Mouse (Mus musculus): ENCODE measurements around the gene Samsn1. TPM values are rescaled to one million over a fixed set of nuclear protein-coding genes. Genes with fewer than 3 reads are reported as not detected.

Gene Samsn1
- total and polyA plus RNA-seq, 2 experiments from 2014 or later, result 1.1 to 1.6 TPM

DNA sequence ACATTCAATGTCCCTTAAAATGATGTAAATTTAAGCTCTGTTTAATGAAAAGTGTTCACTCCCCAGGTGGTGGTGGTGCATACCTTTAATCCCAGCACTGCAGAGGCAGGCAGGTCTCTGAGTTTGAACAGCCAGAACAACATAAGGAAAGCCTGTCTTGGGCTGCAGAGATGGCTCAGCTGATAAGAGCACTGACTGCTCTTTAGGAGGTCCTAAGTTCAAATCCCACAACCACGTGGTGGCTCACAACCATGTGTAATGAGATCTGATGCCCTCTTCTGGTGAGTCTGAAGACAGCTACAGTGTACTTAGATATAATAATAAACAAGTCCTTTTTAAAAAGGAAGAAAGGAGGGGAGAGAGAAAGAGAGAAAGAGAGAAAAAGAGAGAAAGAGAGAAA, 2.9 kb downstream of the Samsn1 start:
- 47% methylated on average over 1 of the region's 1 CpGs for WGBS
- DNase-seq (ENCODE audit: low spot score), result no peak
- no peaks in the 10 kb centered on the region for H3K27me3 ChIP-seq (ENCODE audit: insufficient read depth, low read length)

DNA sequence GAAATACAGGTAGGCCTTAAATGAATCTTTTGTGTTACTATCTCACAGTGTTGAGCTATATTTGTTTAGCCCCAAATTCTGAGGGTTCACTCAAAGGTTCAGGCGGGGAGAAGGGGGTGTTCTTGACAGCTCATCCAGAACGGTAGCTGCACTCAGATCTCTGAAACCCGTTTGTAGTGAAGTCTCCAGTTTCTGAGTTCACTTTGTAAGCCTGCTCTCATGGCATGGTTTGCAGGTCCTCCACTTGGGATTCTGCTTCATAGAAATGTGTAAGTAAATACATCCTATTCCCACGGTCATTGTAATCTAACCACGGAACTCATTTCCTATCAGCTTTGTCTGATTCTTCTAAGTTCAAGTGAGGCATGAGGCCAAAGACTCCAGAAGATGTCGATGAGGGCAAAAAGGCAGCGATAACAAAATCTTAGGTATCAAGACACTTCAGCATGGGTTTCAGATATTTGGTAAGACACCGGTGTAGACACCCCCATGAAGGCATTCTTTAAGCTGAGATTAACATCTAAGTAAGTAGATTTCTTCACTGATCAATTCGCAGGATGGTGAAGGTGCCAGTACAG, 18.2 kb downstream of the Samsn1 start:
- H3K9ac ChIP-seq (replicated peaks; ENCODE audit: low read length), result no peak overlapping the region
- H3K27ac ChIP-seq, result no peak overlapping the region
- ATAC-seq, result no peak
- no peak overlapping the region for H3K4me3 ChIP-seq (ENCODE audit: low read length)
- DNase-seq (ENCODE audit: low spot score), result no peak
- 88% methylated on average over 9 of the region's 9 CpGs for WGBS
- no peaks in the 10 kb centered on the region for H3K27me3 ChIP-seq (ENCODE audit: insufficient read depth, low read length)
- no peak for TF ChIP-seq CTCF (IDR thresholded peaks at IDR 0.05; ENCODE audit: low read depth)
- H3K4me2 ChIP-seq (ENCODE audit: low read depth, low read length), result no peak overlapping the region
- H3K9me3 ChIP-seq (ENCODE audit: low read length), result no peaks in the 10 kb centered on the region
- H3K4me1 ChIP-seq (ENCODE audit: insufficient read depth, low read length), result no peaks in the 10 kb centered on the region
- no peaks in the 10 kb centered on the region for H3K36me3 ChIP-seq (ENCODE audit: insufficient read depth, low read length)

More for the DNA sequence above, 2.9 kb downstream of the Samsn1 start:
- Histone ChIP-seq H3K4me2 (ENCODE audit: low read depth, low read length) (no peak overlapping the region), H3K27ac (no peak overlapping the region), H3K4me1 (ENCODE audit: insufficient read depth, low read length) (no peaks in the 10 kb centered on the region), H3K4me3 (ENCODE audit: low read length) (no peak overlapping the region), H3K9ac (replicated peaks; ENCODE audit: low read length) (no peak overlapping the region), H3K9me3 (ENCODE audit: low read length) (no peaks in the 10 kb centered on the region), H3K36me3 (ENCODE audit: insufficient read depth, low read length) (no peaks in the 10 kb centered on the region)
- ATAC-seq, result no peak
- no peak for TF ChIP-seq CTCF (IDR thresholded peaks at IDR 0.05; ENCODE audit: low read depth)

DNA sequence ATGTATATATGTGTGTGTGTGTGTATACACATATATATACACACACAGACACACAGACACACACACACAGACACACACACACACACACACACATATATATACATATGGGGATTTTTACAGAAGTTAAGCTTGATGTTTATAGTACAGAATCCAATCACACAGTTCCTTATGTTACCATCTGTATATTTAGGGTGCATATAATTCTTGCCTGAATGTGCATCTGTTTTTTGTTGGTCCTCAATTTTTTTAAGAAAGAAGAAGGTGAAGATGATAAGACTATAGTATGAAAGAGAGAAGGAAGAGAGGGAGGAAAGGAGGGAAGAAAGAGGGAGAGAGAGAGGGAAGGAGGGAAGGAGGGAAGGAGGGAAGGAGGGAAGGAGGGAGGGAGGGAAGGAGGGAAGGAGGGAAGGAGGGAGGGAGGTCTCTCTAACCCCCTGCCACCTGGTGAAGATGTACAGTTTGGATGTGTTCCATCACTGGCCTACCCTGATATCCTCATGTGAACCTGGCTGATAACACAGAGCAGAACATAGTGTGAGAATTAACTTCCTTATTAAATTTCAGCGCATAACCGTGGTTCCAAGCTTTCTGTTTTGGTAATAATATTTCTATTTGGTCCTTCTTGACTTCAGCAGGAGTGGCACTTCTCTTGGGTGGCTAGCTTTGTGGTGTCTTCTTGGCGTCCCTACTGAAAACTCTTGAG, 19.1 kb downstream of the Samsn1 start:
- ATAC-seq (no peak), DNase-seq (ENCODE audit: low spot score) (no peak)
- Histone ChIP-seq H3K27ac (no peak overlapping the region), H3K27me3 (ENCODE audit: insufficient read depth, low read length) (no peaks in the 10 kb centered on the region), H3K4me1 (ENCODE audit: insufficient read depth, low read length) (no peaks in the 10 kb centered on the region), H3K9ac (replicated peaks; ENCODE audit: low read length) (no peak overlapping the region), H3K4me3 (ENCODE audit: low read length) (no peak overlapping the region), H3K9me3 (ENCODE audit: low read length) (no peaks in the 10 kb centered on the region), H3K4me2 (ENCODE audit: low read depth, low read length) (no peak overlapping the region), H3K36me3 (ENCODE audit: insufficient read depth, low read length) (no peaks in the 10 kb centered on the region)
- 95% methylated on average over 3 of the region's 3 CpGs for WGBS
- no peak for TF ChIP-seq CTCF (IDR thresholded peaks at IDR 0.05; ENCODE audit: low read depth)

DNA sequence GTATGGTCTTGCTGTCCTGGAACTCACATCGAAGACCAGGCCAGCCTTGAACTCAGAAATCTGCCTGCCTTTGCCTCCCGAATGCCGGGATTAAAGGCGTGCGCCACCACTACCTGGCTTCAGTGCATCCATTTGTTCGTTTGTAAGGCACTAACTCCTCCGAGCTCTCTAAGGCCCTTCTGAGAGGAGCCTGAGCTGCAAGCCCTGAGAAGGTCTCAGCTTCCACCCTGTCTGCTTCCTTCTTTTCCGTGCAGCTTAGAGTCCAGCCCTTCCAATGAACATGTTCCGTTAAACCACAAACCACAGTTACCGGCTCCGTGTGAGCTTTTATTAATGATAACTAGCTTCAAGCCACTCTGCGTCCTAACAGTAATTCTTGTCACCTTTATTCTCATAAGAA, 19.8 kb downstream of the Samsn1 start:
- 85% methylated on average over 12 of the region's 12 CpGs for WGBS
- H3K9ac ChIP-seq (replicated peaks; ENCODE audit: low read length), result no peak overlapping the region
- no peaks in the 10 kb centered on the region for H3K4me1 ChIP-seq (ENCODE audit: insufficient read depth, low read length)
- H3K27ac ChIP-seq, result no peak overlapping the region
- H3K9me3 ChIP-seq (ENCODE audit: low read length), result no peaks in the 10 kb centered on the region
- no peak overlapping the region for H3K4me2 ChIP-seq (ENCODE audit: low read depth, low read length)
- H3K4me3 ChIP-seq (ENCODE audit: low read length), result no peak overlapping the region
- no peaks in the 10 kb centered on the region for H3K36me3 ChIP-seq (ENCODE audit: insufficient read depth, low read length)
- no peak for TF ChIP-seq CTCF (IDR thresholded peaks at IDR 0.05; ENCODE audit: low read depth)
- H3K27me3 ChIP-seq (ENCODE audit: insufficient read depth, low read length), result no peaks in the 10 kb centered on the region
- ATAC-seq, result no peak
- no peak for DNase-seq (ENCODE audit: low spot score)

DNA sequence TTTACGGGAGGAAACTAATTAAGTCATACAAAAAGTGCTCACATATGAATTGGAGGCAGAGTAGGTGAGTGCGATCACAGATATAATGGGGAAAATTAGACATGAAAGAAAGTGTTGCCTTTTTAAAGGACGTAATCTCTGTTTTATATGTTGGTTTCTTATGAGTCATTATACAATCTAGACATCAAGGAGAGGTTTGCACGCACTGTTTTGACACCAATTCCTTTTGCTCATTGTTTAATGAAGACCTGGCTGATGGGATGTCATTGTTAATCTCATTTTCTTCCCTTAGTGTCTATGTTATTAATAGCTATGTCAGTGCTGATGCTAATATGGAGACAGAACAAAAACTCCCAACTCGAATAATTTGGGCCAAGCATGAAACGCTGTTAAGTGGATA, 20.3 kb downstream of the Samsn1 start:
- Histone ChIP-seq H3K27me3 (ENCODE audit: insufficient read depth, low read length) (no peaks in the 10 kb centered on the region), H3K4me2 (ENCODE audit: low read depth, low read length) (no peak overlapping the region), H3K9ac (replicated peaks; ENCODE audit: low read length) (no peak overlapping the region), H3K36me3 (ENCODE audit: insufficient read depth, low read length) (no peaks in the 10 kb centered on the region), H3K9me3 (ENCODE audit: low read length) (no peaks in the 10 kb centered on the region), H3K4me3 (ENCODE audit: low read length) (no peak overlapping the region), H3K4me1 (ENCODE audit: insufficient read depth, low read length) (no peaks in the 10 kb centered on the region), H3K27ac (no peak overlapping the region)
- DNase-seq (ENCODE audit: low spot score) (no peak), ATAC-seq (no peak)
- WGBS, result 59% methylated on average over 6 of the region's 6 CpGs
- TF ChIP-seq CTCF (IDR thresholded peaks at IDR 0.05; ENCODE audit: low read depth), result no peak

DNA sequence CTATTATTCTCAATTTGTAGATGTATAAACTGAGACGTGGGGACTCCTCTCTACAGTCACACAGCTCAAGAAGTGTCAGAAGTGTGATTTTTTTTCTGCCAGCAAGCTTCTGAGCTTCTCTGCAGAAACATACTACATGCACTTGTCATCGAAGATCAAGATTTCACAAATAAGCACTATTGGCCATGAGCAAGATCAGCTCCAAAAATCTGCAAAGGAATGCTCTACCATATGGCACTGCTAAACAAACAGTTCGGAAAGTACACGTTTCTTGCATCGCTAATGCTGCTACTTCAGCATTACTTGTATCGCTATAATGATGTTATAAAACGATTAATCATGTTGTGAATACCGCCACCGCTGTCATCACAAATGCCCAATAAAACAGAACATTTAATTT, 22.0 kb downstream of the Samsn1 start:
- H3K27me3 ChIP-seq (ENCODE audit: insufficient read depth, low read length), result no peaks in the 10 kb centered on the region
- no peaks in the 10 kb centered on the region for H3K9me3 ChIP-seq (ENCODE audit: low read length)
- ATAC-seq (no peak), DNase-seq (ENCODE audit: low spot score) (no peak)
- no peaks in the 10 kb centered on the region for H3K36me3 ChIP-seq (ENCODE audit: insufficient read depth, low read length)
- H3K9ac ChIP-seq (replicated peaks; ENCODE audit: low read length), result no peak overlapping the region
- no peak overlapping the region for H3K4me2 ChIP-seq (ENCODE audit: low read depth, low read length)
- no peak for TF ChIP-seq CTCF (IDR thresholded peaks at IDR 0.05; ENCODE audit: low read depth)
- H3K4me3 ChIP-seq (ENCODE audit: low read length), result no peak overlapping the region
- H3K4me1 ChIP-seq (ENCODE audit: insufficient read depth, low read length), result no peaks in the 10 kb centered on the region
- WGBS, result 81% methylated on average over 9 of the region's 9 CpGs
- no peak overlapping the region for H3K27ac ChIP-seq

DNA sequence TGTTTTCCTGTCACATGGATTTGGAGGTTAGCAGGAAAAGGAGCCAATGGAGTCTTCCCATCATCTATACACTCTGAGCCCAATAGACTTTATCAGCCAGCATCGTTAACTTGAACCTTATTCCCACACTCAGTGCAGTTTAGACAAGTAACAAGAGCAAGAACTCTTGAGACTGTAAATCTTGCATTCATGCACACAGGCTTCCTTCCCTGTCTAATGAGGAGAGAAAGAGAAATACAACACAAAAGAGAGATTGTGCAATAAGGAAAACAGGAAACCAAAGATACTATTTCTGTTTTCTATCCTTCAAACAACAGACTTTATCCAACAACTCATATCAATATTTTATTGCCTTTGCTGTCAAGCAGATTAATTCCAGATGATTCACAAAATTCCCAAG, 31.9 kb downstream of the Samsn1 start:
- 92% methylated on average over 1 of the region's 1 CpGs for WGBS
- DNase-seq (ENCODE audit: low spot score) (no peak), ATAC-seq (no peak)
- Histone ChIP-seq H3K4me2 (ENCODE audit: low read depth, low read length) (no peak overlapping the region), H3K9ac (replicated peaks; ENCODE audit: low read length) (no peak overlapping the region), H3K9me3 (ENCODE audit: low read length) (no peaks in the 10 kb centered on the region), H3K4me1 (ENCODE audit: insufficient read depth, low read length) (no peaks in the 10 kb centered on the region), H3K27ac (no peak overlapping the region), H3K36me3 (ENCODE audit: insufficient read depth, low read length) (no peaks in the 10 kb centered on the region), H3K4me3 (ENCODE audit: low read length) (no peak overlapping the region), H3K27me3 (ENCODE audit: insufficient read depth, low read length) (no peaks in the 10 kb centered on the region)
- TF ChIP-seq CTCF (IDR thresholded peaks at IDR 0.05; ENCODE audit: low read depth), result no peak
